Mouse (Mus musculus): ENCODE results near the gene Tmem259. TPM values are rescaled to one million over a fixed set of nuclear protein-coding genes. Genes with fewer than 3 reads are reported as not detected.

Tmem259 gene
- polyA plus RNA-seq, 1 experiment, result 47.6 TPM

- Histone ChIP-seq H3K27me3 (ENCODE audit: control insufficient read depth) (no peaks in the 10 kb centered on the region; the same call in 1 of the 2 replicates), H3K4me1 (ENCODE audit: control insufficient read depth) (peaks cover 59% of the 10 kb centered on the region), H3K4me3 (replicated peaks) (no peak overlapping the region), H3K9me3 (ENCODE audit: control insufficient read depth, low read length) (peaks cover 7% of the 10 kb centered on the region), H3K36me3 (ENCODE audit: control insufficient read depth) (peaks cover 100% of the 10 kb centered on the region)
- TF ChIP-seq TAL1 (IDR thresholded peaks at IDR 0.05; ENCODE audit: low read length) (no peak), GATA1 (IDR thresholded peaks at IDR 0.05; ENCODE audit: low read length) (no peak)
Observed at GRCm38 (mm10) chr10:80004233-80004705, 20.1 kb upstream of the Tmem259 start.

DNA sequence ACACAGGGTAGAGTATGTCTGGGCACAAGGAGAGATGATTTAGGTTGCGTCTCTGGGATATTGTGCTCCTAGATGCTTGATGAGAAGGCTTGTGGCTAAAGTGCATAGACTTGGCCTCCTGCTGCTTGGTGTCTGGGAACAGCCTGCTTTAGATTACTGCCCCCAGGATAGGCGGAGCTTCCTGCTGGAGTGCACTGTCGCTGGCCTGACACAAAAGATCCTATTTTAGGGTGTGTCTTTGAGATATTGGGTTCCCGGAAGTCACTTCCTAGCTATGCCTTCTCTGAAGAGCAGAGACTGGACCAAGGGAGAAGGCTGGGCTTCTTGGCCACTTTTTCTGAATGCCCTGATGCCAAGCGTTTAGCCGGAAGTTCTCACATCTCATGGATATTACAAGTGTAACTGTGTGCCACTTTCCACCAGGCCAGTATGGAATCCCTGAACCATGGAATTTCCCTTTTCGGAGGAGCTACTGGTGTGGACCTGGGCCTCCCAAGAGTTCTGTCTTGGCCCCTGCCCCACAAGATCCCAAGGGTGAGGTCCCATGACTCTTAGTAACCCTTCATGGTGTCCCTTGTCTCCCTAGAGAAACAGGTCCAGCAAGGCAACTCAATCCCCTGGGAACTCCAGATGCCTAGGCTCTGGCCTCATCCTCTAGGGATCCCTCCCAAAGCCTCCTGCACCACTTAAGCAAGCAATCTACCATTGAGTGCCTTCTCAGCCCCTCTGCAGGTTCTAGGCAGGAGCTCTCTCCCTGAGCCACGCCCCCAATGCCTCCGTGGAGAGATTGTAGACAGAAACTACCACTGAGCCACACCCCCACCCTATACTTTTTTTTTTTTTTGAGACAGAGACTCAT lies 19.5 kb upstream of the Tmem259 start:
- Histone ChIP-seq H3K9me3 (ENCODE audit: control insufficient read depth, low read length) (peaks cover 2% of the 10 kb centered on the region), H3K27me3 (ENCODE audit: control insufficient read depth) (no peaks in the 10 kb centered on the region; the same call in 1 of the 2 replicates), H3K4me3 (replicated peaks) (no peak overlapping the region), H3K4me1 (ENCODE audit: control insufficient read depth) (peaks cover 66% of the 10 kb centered on the region), H3K36me3 (ENCODE audit: control insufficient read depth) (peaks cover 100% of the 10 kb centered on the region)
- no peak for TF ChIP-seq TAL1 (IDR thresholded peaks at IDR 0.05; ENCODE audit: low read length)
- TF ChIP-seq GATA1 (IDR thresholded peaks at IDR 0.05; ENCODE audit: low read length), result no peak

DNA sequence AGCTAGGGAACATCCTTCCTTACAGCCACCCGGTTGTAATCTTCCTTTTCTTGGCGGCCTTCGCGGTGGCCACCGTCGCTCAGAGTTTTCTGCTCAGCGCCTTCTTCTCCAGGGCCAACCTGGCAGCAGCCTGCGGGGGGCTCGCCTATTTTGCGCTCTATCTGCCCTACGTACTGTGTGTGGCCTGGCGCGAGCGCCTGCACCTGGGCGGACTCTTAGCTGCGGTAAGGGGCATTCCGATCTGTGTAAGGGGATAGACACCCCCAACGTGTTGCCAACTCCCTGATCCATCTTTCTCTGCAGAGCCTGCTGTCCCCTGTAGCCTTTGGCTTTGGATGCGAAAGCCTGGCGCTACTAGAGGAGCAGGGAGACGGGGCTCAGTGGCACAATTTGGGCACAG lies 18.7 kb upstream of the Tmem259 start:
- Histone ChIP-seq H3K9me3 (ENCODE audit: control insufficient read depth, low read length) (no peaks in the 10 kb centered on the region), H3K27me3 (ENCODE audit: control insufficient read depth) (no peaks in the 10 kb centered on the region; the same call in 1 of the 2 replicates), H3K4me1 (ENCODE audit: control insufficient read depth) (peaks cover 73% of the 10 kb centered on the region), H3K4me3 (replicated peaks) (no peak overlapping the region), H3K36me3 (ENCODE audit: control insufficient read depth) (peaks cover 100% of the 10 kb centered on the region)
- no peak for TF ChIP-seq GATA1 (IDR thresholded peaks at IDR 0.05; ENCODE audit: low read length)

DNA sequence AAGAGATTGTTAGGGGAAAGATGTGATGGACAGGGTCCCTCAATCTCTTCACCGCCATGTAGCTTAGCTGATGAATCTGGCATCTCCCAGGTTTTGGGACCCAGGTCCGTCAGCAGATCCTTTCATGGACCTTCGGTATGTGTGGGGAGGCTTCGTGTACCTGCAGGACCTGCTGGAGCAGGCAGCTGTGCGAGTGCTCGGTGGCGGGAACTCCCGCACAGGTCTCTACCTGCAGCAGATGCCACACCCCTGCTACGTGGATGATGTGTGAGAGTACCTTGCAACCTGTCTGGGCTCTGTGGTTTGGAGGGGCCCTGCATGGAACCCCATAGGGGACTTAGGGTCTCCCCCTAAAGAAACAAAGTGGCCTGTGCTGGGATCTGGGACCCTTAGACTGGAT lies 17.8 kb upstream of the Tmem259 start:
- peaks cover 93% of the 10 kb centered on the region for H3K36me3 ChIP-seq (ENCODE audit: control insufficient read depth)
- H3K4me1 ChIP-seq (ENCODE audit: control insufficient read depth), result peaks cover 77% of the 10 kb centered on the region
- H3K27me3 ChIP-seq (ENCODE audit: control insufficient read depth), result no peaks in the 10 kb centered on the region; the same call in 1 of the 2 replicates
- no peak for TF ChIP-seq TAL1 (IDR thresholded peaks at IDR 0.05; ENCODE audit: low read length)
- H3K4me3 ChIP-seq (replicated peaks), result no peak overlapping the region
- H3K9me3 ChIP-seq (ENCODE audit: control insufficient read depth, low read length), result no peaks in the 10 kb centered on the region

DNA sequence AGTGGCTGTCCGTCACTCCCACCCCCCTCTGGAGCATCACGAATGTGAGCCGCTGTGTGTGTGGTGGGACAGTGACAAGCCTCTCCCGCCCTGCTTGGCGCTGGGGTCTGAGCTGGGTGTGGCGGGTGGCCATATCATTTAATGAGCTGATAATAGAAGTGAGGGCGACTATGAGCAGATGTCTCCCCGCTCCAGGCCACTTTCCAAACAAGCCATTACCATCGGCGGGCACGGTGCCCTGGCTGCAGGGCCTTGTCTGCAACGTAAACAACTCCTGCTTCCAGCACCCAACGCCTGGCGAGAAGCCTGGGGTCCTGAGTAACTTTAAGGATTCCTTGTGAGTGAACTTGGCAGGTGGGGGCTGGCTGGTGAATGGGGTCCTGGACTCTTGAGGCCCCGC lies 13.7 kb upstream of the Tmem259 start:
- no peaks in the 10 kb centered on the region; the same call in 1 of the 2 replicates for H3K27me3 ChIP-seq (ENCODE audit: control insufficient read depth)
- H3K36me3 ChIP-seq (ENCODE audit: control insufficient read depth), result peaks cover 52% of the 10 kb centered on the region
- H3K4me1 ChIP-seq (ENCODE audit: control insufficient read depth), result peaks cover 82% of the 10 kb centered on the region
- TF ChIP-seq TAL1 (IDR thresholded peaks at IDR 0.05; ENCODE audit: low read length), result no peak
- no peak for TF ChIP-seq GATA1 (IDR thresholded peaks at IDR 0.05; ENCODE audit: low read length)
- H3K4me3 ChIP-seq (replicated peaks), result peak overlapping the region; percentile 84
- H3K9me3 ChIP-seq (ENCODE audit: control insufficient read depth, low read length), result no peaks in the 10 kb centered on the region

- Histone ChIP-seq H3K4me1 (ENCODE audit: control insufficient read depth) (peaks cover 76% of the 10 kb centered on the region), H3K36me3 (ENCODE audit: control insufficient read depth) (peaks cover 46% of the 10 kb centered on the region), H3K27me3 (ENCODE audit: control insufficient read depth) (no peaks in the 10 kb centered on the region; the same call in 1 of the 2 replicates), H3K4me3 (replicated peaks) (peak overlapping the region; percentile 84), H3K9me3 (ENCODE audit: control insufficient read depth, low read length) (peaks cover 5% of the 10 kb centered on the region)
- TF ChIP-seq GATA1 (IDR thresholded peaks at IDR 0.05; ENCODE audit: low read length), result no peak
- no peak for TF ChIP-seq TAL1 (IDR thresholded peaks at IDR 0.05; ENCODE audit: low read length)
Observed at GRCm38 (mm10) chr10:79997034-79997760, 13.1 kb upstream of the Tmem259 start.

GRCm38 (mm10) chr10:79996272-79997033 lies 12.3 kb upstream of the Tmem259 start, which contains the start of gene Abca7:
TSS of gene Abca7 (plus strand) at chr10:79996494.
- peaks cover 69% of the 10 kb centered on the region for H3K4me1 ChIP-seq (ENCODE audit: control insufficient read depth)
- no peak for TF ChIP-seq GATA1 (IDR thresholded peaks at IDR 0.05; ENCODE audit: low read length)
- no peak for TF ChIP-seq TAL1 (IDR thresholded peaks at IDR 0.05; ENCODE audit: low read length)
- H3K4me3 ChIP-seq (replicated peaks), result peak within 1 kb of the TSS; percentile 84
- peaks cover 38% of the 10 kb centered on the region for H3K36me3 ChIP-seq (ENCODE audit: control insufficient read depth)
- H3K27me3 ChIP-seq (ENCODE audit: control insufficient read depth), result no peaks in the 10 kb centered on the region; the same call in 1 of the 2 replicates
- peaks cover 13% of the 10 kb centered on the region for H3K9me3 ChIP-seq (ENCODE audit: control insufficient read depth, low read length)

GRCm38 (mm10) chr10:79995636-79996035 lies 11.5 kb upstream of the Tmem259 start:
- Histone ChIP-seq H3K4me1 (ENCODE audit: control insufficient read depth) (peaks cover 64% of the 10 kb centered on the region), H3K9me3 (ENCODE audit: control insufficient read depth, low read length) (peaks cover 17% of the 10 kb centered on the region), H3K36me3 (ENCODE audit: control insufficient read depth) (peaks cover 30% of the 10 kb centered on the region), H3K4me3 (replicated peaks) (peak overlapping the region; percentile 84), H3K27me3 (ENCODE audit: control insufficient read depth) (peaks cover 5% of the 10 kb centered on the region)
- TF ChIP-seq GATA1 (IDR thresholded peaks at IDR 0.05; ENCODE audit: low read length) (no peak), TAL1 (IDR thresholded peaks at IDR 0.05; ENCODE audit: low read length) (no peak)
